10 mouse cellular contexts compared by ENCODE assay signal in genomic region chr13:82392908-82393307, GRCm38 (mm10).
DNase-seq lines count a peak whose midpoint lies in the region.
"Had no signal": no experiment of that assay in that cellular context is flagged by ENCODE, and none has a peak within 500 bp of the region (broad histone marks: within the 10 kb centered on the region; RNA-seq: fewer than 3 reads in every experiment).

No protein-coding gene starts in this region.

- DNase-seq in cerebellum, postnatal 10 days = peak; percentile 70
- no peak for DNase-seq in cerebellum, adult 18-20 months
- peak; percentile 13 to 18 for DNase-seq in heart, postnatal 10 days
- DNase-seq in heart, postnatal 36 days = no peak
- DNase-seq in lung, postnatal 10 days = peak; percentile 34
- no peak for DNase-seq in lung, adult 18-20 months
- DNase-seq in left cerebral cortex, postnatal 36 days (ENCODE audit: low spot score in 2 of 2) = peak; percentile 6 to 13
- no peak for DNase-seq in adrenal gland, adult (ENCODE audit: inconsistent age in 2 of 2, low spot score in 1 of 2)
- DNase-seq: kidney, adult 8-10 months; thymus, adult 2 months had no signal

- intact Hi-C loops in heart, postnatal 10 days (cut with DNase I) = no loop called here
- intact Hi-C loops in heart, postnatal 36 days (cut with DNase I) = no loop called here
- intact Hi-C loops in left cerebral cortex, postnatal 36 days (cut with DNase I) = no loop called here

Comparison
In these comparisons a context has a peak if more than half of its experiments do, and no peak if none do; other contexts are left out.
1. DNase-seq: peak in cerebellum, postnatal 10 days (2 of 2), heart, postnatal 10 days (2 of 2), lung, postnatal 10 days (single experiment) and left cerebral cortex, postnatal 36 days (2 of 2); none in cerebellum, adult 18-20 months (0 of 2), heart, postnatal 36 days (0 of 2), lung, adult 18-20 months (0 of 2) and adrenal gland, adult (0 of 2).